Mouse (Mus musculus): ENCODE results near the gene Isca2. TPM values are rescaled to one million over a fixed set of nuclear protein-coding genes. Genes with fewer than 3 reads are reported as not detected.

Gene Isca2
- polyA plus RNA-seq, 1 experiment, result 86.3 TPM

GRCm38 (mm10) chr12:84794647-84795046, 21.6 kb downstream of the Isca2 start:
- Histone ChIP-seq H3K27ac (ENCODE audit: insufficient read depth, low read length) (no peak overlapping the region), H3K4me3 (ENCODE audit: insufficient read depth, low read length) (no peak overlapping the region), H3K4me1 (ENCODE audit: control insufficient read depth, insufficient read depth, low read length) (no peaks in the 10 kb centered on the region)
- no peak for TF ChIP-seq POLR2A (IDR thresholded peaks at IDR 0.05; ENCODE audit: extremely low read depth, insufficient read depth, low read length)
- no peak for TF ChIP-seq CTCF (IDR thresholded peaks at IDR 0.05; ENCODE audit: extremely low read depth, insufficient read depth, low read length)

DNA sequence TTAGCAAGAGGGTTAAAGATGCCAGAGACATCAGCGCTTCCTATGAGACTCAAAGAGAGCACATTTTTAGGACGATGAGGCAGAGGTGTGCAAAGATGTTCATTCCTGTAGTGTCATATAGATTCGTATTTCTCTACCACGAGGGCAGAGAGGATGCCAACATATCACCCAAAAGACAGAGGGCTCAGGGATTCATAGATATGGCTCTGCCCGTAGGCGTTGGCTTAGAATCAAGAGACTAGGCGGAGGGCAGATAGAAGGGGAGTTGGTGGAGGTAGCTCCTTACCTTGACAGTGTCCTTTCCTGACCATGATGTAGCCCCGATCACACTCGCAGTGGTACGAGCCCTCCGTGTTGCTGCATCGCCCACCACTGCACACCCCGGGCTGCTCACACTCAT, 26.0 kb downstream of the Isca2 start:
- TF ChIP-seq POLR2A (IDR thresholded peaks at IDR 0.05; ENCODE audit: extremely low read depth, insufficient read depth, low read length) (no peak), CTCF (IDR thresholded peaks at IDR 0.05; ENCODE audit: extremely low read depth, insufficient read depth, low read length) (no peak)
- H3K27ac ChIP-seq (ENCODE audit: insufficient read depth, low read length), result no peak overlapping the region
- H3K4me1 ChIP-seq (ENCODE audit: control insufficient read depth, insufficient read depth, low read length), result no peaks in the 10 kb centered on the region
- H3K4me3 ChIP-seq (ENCODE audit: insufficient read depth, low read length), result no peak overlapping the region

- H3K27ac ChIP-seq (ENCODE audit: insufficient read depth, low read length), result no peak overlapping the region
- H3K4me1 ChIP-seq (ENCODE audit: control insufficient read depth, insufficient read depth, low read length), result no peaks in the 10 kb centered on the region
- H3K4me3 ChIP-seq (ENCODE audit: insufficient read depth, low read length), result no peak overlapping the region
- TF ChIP-seq POLR2A (IDR thresholded peaks at IDR 0.05; ENCODE audit: extremely low read depth, insufficient read depth, low read length) (no peak), CTCF (IDR thresholded peaks at IDR 0.05; ENCODE audit: extremely low read depth, insufficient read depth, low read length) (no peak)
These were observed 27.4 kb downstream of the Isca2 start for GRCm38 (mm10) chr12:84800419-84800818.

DNA sequence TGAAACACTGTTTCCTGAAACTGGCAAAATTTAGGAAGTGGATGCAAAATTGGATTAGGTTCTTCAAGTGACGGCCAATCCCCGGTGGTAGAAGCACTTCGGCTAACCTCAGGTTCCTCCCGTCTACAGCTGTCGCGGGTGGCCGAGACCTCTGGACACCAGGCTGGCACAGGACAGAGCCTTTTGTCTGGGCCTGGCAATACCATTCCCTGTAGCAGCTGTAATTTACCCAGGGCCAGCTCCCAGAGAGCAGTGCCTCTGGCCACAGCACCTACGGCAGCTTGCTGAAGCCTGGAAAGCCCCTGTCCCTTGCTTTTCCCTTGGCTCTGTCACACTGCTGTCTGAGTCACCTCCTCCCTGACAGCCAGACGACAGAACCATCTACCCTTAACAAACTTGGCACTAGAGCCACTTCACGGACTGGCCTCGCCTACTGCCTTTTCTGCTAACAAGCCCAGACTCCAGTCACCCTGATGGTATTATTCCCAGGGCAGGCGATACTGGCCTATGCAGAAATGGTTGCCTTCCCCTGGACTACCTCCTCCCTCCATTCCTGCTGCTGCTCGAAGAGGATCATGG, 28.6 kb downstream of the Isca2 start:
- no peak overlapping the region for H3K4me3 ChIP-seq (ENCODE audit: insufficient read depth, low read length)
- H3K4me1 ChIP-seq (ENCODE audit: control insufficient read depth, insufficient read depth, low read length), result no peaks in the 10 kb centered on the region
- TF ChIP-seq CTCF (IDR thresholded peaks at IDR 0.05; ENCODE audit: extremely low read depth, insufficient read depth, low read length) (no peak), POLR2A (IDR thresholded peaks at IDR 0.05; ENCODE audit: extremely low read depth, insufficient read depth, low read length) (no peak)
- H3K27ac ChIP-seq (ENCODE audit: insufficient read depth, low read length), result no peak overlapping the region

DNA sequence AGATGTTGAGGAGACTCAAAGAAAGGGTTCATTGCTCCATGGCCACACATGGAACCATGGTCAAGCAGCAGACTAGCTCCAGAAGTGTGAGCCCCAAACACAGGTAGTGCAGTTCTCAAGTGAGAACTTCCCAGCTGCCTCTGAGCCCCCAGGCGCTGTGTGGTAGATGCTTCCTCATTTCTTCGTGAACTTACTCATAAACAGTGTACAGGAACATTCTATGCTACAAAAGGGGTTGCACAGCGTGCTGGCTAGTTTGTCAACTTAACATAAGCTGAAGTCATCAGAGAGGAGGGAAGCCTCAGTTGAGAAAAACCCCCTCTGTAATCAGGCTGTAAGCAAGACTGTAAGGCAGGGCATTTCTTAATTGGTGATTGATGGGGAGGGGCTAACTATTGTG, 29.6 kb downstream of the Isca2 start:
- H3K27ac ChIP-seq (ENCODE audit: insufficient read depth, low read length), result no peak overlapping the region
- no peak for TF ChIP-seq CTCF (IDR thresholded peaks at IDR 0.05; ENCODE audit: extremely low read depth, insufficient read depth, low read length)
- TF ChIP-seq POLR2A (IDR thresholded peaks at IDR 0.05; ENCODE audit: extremely low read depth, insufficient read depth, low read length), result no peak
- no peak overlapping the region for H3K4me3 ChIP-seq (ENCODE audit: insufficient read depth, low read length)
- no peaks in the 10 kb centered on the region for H3K4me1 ChIP-seq (ENCODE audit: control insufficient read depth, insufficient read depth, low read length)

GRCm38 (mm10) chr12:84805228-84805842, 32.3 kb downstream of the Isca2 start:
- no peaks in the 10 kb centered on the region for H3K4me1 ChIP-seq (ENCODE audit: control insufficient read depth, insufficient read depth, low read length)
- H3K4me3 ChIP-seq (ENCODE audit: insufficient read depth, low read length), result no peak overlapping the region
- TF ChIP-seq CTCF (IDR thresholded peaks at IDR 0.05; ENCODE audit: extremely low read depth, insufficient read depth, low read length) (no peak), POLR2A (IDR thresholded peaks at IDR 0.05; ENCODE audit: extremely low read depth, insufficient read depth, low read length) (no peak)
- no peak overlapping the region for H3K27ac ChIP-seq (ENCODE audit: insufficient read depth, low read length)

DNA sequence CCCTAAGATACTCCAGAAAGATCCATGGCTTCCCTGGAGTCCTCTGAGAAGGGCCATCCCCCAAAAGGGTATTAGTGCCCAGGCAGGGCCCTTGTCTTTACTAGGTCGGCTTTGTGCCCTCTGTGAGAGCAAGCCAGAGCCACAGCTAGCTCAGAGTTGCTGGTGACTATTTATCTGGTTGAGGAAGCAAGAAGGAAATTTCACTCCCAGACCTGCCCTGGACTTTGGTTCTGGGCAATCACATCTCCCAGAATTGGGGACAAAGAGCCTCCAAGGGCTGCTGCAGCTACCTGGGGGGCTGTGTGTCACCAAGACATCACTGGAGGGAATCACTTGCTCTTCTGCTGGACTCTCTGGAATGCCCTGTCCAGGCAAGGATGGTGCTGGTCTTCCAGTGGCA, 33.0 kb downstream of the Isca2 start:
- no peak for TF ChIP-seq POLR2A (IDR thresholded peaks at IDR 0.05; ENCODE audit: extremely low read depth, insufficient read depth, low read length)
- no peak for TF ChIP-seq CTCF (IDR thresholded peaks at IDR 0.05; ENCODE audit: extremely low read depth, insufficient read depth, low read length)
- H3K4me1 ChIP-seq (ENCODE audit: control insufficient read depth, insufficient read depth, low read length), result no peaks in the 10 kb centered on the region
- no peak overlapping the region for H3K27ac ChIP-seq (ENCODE audit: insufficient read depth, low read length)
- no peak overlapping the region for H3K4me3 ChIP-seq (ENCODE audit: insufficient read depth, low read length)

DNA sequence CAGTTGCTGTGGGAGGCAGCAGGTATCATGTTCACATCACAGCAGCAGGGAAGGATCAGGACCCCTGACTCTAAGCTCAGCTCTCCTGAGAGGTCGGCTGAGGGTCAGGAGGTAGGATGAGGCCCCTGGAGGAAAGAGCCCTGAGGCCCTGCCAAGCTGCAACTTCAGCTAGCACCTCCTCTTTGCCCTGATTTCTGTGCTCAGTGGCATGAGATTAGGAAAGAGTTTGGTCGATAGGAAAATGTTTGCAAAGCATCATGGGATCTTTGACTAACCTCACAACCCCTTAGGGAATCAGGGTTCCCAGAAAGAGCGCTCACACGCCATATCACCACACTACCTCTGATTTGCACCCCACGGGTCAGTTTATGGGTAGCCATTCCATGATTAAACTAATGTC, 33.7 kb downstream of the Isca2 start:
- no peak overlapping the region for H3K4me3 ChIP-seq (ENCODE audit: insufficient read depth, low read length)
- no peak overlapping the region for H3K27ac ChIP-seq (ENCODE audit: insufficient read depth, low read length)
- no peaks in the 10 kb centered on the region for H3K4me1 ChIP-seq (ENCODE audit: control insufficient read depth, insufficient read depth, low read length)
- no peak for TF ChIP-seq POLR2A (IDR thresholded peaks at IDR 0.05; ENCODE audit: extremely low read depth, insufficient read depth, low read length)
- no peak for TF ChIP-seq CTCF (IDR thresholded peaks at IDR 0.05; ENCODE audit: extremely low read depth, insufficient read depth, low read length)

DNA sequence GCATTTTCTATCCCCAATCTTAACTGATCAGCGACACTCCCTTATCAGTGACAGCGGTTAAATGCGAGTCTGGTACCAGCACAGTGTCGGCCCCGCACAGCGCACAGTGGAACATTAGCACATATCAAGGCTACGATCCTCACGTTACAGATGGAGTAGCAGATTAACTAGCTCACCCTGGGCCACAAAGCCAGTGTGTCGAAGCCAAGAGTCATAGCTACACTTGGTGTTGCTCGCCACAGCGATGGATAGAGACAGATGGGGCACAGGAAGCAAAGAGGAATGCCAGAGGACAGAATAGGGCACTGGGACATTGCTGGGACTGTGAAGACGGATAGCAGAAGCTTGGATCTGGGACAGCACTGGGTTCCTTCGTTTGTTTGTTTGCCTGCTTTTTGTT, 34.3 kb downstream of the Isca2 start:
- H3K27ac ChIP-seq (ENCODE audit: insufficient read depth, low read length), result no peak overlapping the region
- TF ChIP-seq CTCF (IDR thresholded peaks at IDR 0.05; ENCODE audit: extremely low read depth, insufficient read depth, low read length), result no peak
- no peak for TF ChIP-seq POLR2A (IDR thresholded peaks at IDR 0.05; ENCODE audit: extremely low read depth, insufficient read depth, low read length)
- no peaks in the 10 kb centered on the region for H3K4me1 ChIP-seq (ENCODE audit: control insufficient read depth, insufficient read depth, low read length)
- no peak overlapping the region for H3K4me3 ChIP-seq (ENCODE audit: insufficient read depth, low read length)

GRCm38 (mm10) chr12:84809033-84809432, 36.0 kb downstream of the Isca2 start:
- TF ChIP-seq CTCF (IDR thresholded peaks at IDR 0.05; ENCODE audit: extremely low read depth, insufficient read depth, low read length), result no peak
- no peak for TF ChIP-seq POLR2A (IDR thresholded peaks at IDR 0.05; ENCODE audit: extremely low read depth, insufficient read depth, low read length)
- no peak overlapping the region for H3K27ac ChIP-seq (ENCODE audit: insufficient read depth, low read length)
- no peak overlapping the region for H3K4me3 ChIP-seq (ENCODE audit: insufficient read depth, low read length)
- no peaks in the 10 kb centered on the region for H3K4me1 ChIP-seq (ENCODE audit: control insufficient read depth, insufficient read depth, low read length)
